Mouse (Mus musculus) hindbrain, embryonic 15.5 days (tissue): ENCODE measurements around the gene Bean1. TPM values are rescaled to one million over a fixed set of nuclear protein-coding genes. Genes with fewer than 3 reads are reported as not detected.

ENCODE experiments used
- ATAC-seq: fragments of 200-750 bp; cut with Nextera tagmentation; 2 replicates; pipeline ENCODE4 v1.8.0; 2017; ENCODE audit warnings: low read depth, moderate number of reproducible peaks, moderate TSS enrichment; ENCODE audit not compliant: low FRiP score
- H3K27ac ChIP-seq: fragments of 300-500 bp; sonication (generic); replicated peaks from 2 replicates; pipeline ENCODE4 v1.5.1; 2015; ENCODE audit warnings: mild to moderate bottlenecking, inconsistent platforms
- H3K27me3 ChIP-seq: fragments of 300-500 bp; sonication (generic); 2 replicates; pipeline ENCODE4 v1.6.1; 2015; ENCODE audit warnings: control low read depth, inconsistent platforms
- H3K36me3 ChIP-seq: fragments of 300-500 bp; sonication (generic); 2 replicates; pipeline ENCODE4 v1.6.1; 2015; ENCODE audit warnings: control low read depth, inconsistent platforms
- H3K4me1 ChIP-seq: fragments of 300-500 bp; sonication (generic); replicated peaks from 2 replicates; pipeline ENCODE4 v1.6.1; 2015; ENCODE audit warnings: control low read depth, inconsistent platforms
- H3K4me2 ChIP-seq: fragments of 300-500 bp; sonication (generic); 2 replicates; pipeline ENCODE4 v1.6.1; 2015; ENCODE audit warnings: moderate library complexity, mild to moderate bottlenecking, inconsistent platforms
- H3K4me3 ChIP-seq: fragments of 300-500 bp; sonication (generic); 2 replicates; pipeline ENCODE4 v1.5.1; 2015; ENCODE audit warnings: mild to moderate bottlenecking, inconsistent platforms
- H3K9ac ChIP-seq: fragments of 300-500 bp; sonication (generic); 2 replicates; pipeline ENCODE4 v1.6.1; 2015; ENCODE audit warnings: inconsistent platforms
- H3K9me3 ChIP-seq: fragments of 300-500 bp; sonication (generic); 2 replicates; pipeline ENCODE4 v1.6.1; 2016; ENCODE audit warnings: control low read depth, inconsistent platforms
- WGBS: fragments of 180-500 bp; shearing (Covaris S2); methylation state at CpG from one replicate; pipeline ENCODE4 v1.1.7; 2015; 5-methylcytosine and 5-hydroxymethylcytosine counted together
- polyA plus RNA-seq: library from polyadenylated mRNA; unstranded; fragments of >200 nt; fragmentation: Nextera tagmentation; extraction: Ambion mirVana; gene quantifications from 2 replicates; pipeline ENCODE4 v1.2.1, GENCODE M21; 2015

Gene Bean1
- polyA plus RNA-seq, 1 experiment from 2014 or later, result 7.4 TPM

GRCm38 (mm10) chr8:104142415-104142814, 27.8 kb upstream of the Bean1 start:
- H3K4me3 ChIP-seq, result no peak overlapping the region
- WGBS, result 91% methylated on average over 25 of the region's 25 CpGs
- no peak for ATAC-seq

GRCm38 (mm10) chr8:104143379-104143778, 26.9 kb upstream of the Bean1 start:
- no peak for ATAC-seq

More at GRCm38 (mm10) chr8:104142415-104142814, 27.8 kb upstream of the Bean1 start:
- H3K27ac ChIP-seq, result no peak overlapping the region
- no peaks in the 10 kb centered on the region for H3K4me1 ChIP-seq
- H3K9me3 ChIP-seq, result no peaks in the 10 kb centered on the region
- no peak overlapping the region for H3K4me2 ChIP-seq
- no peak overlapping the region for H3K9ac ChIP-seq
- no peaks in the 10 kb centered on the region for H3K27me3 ChIP-seq
- H3K36me3 ChIP-seq, result no peaks in the 10 kb centered on the region

GRCm38 (mm10) chr8:104144434-104145216, 25.6 kb upstream of the Bean1 start:
- no peak overlapping the region for H3K27ac ChIP-seq
- H3K4me1 ChIP-seq, result no peaks in the 10 kb centered on the region
- no peaks in the 10 kb centered on the region for H3K36me3 ChIP-seq
- no peak overlapping the region for H3K9ac ChIP-seq
- no peak for ATAC-seq
- H3K4me2 ChIP-seq, result no peak overlapping the region
- H3K27me3 ChIP-seq, result no peaks in the 10 kb centered on the region
- no peaks in the 10 kb centered on the region for H3K9me3 ChIP-seq
- no peak overlapping the region for H3K4me3 ChIP-seq
- 85% methylated on average over 13 of the region's 13 CpGs for WGBS

More at GRCm38 (mm10) chr8:104143379-104143778, 26.9 kb upstream of the Bean1 start:
- Histone ChIP-seq H3K4me3 (no peak overlapping the region), H3K27ac (no peak overlapping the region), H3K4me1 (no peaks in the 10 kb centered on the region), H3K27me3 (no peaks in the 10 kb centered on the region), H3K36me3 (no peaks in the 10 kb centered on the region), H3K9ac (no peak overlapping the region), H3K9me3 (no peaks in the 10 kb centered on the region), H3K4me2 (no peak overlapping the region)
- 87% methylated on average over 4 of the region's 4 CpGs for WGBS

GRCm38 (mm10) chr8:104145981-104146689, 24.1 kb upstream of the Bean1 start:
- Histone ChIP-seq H3K9ac (no peak overlapping the region), H3K9me3 (no peaks in the 10 kb centered on the region), H3K36me3 (no peaks in the 10 kb centered on the region), H3K4me2 (no peak overlapping the region), H3K27me3 (no peaks in the 10 kb centered on the region), H3K4me3 (no peak overlapping the region), H3K27ac (no peak overlapping the region), H3K4me1 (no peaks in the 10 kb centered on the region)
- peak; percentile 89 for ATAC-seq
- 36% methylated on average over 15 of the region's 15 CpGs for WGBS

GRCm38 (mm10) chr8:104146717-104147494, 23.3 kb upstream of the Bean1 start:
- Histone ChIP-seq H3K27ac (no peak overlapping the region), H3K9ac (no peak overlapping the region), H3K4me1 (no peaks in the 10 kb centered on the region), H3K4me3 (no peak overlapping the region), H3K36me3 (no peaks in the 10 kb centered on the region), H3K27me3 (no peaks in the 10 kb centered on the region), H3K4me2 (no peak overlapping the region), H3K9me3 (no peaks in the 10 kb centered on the region)
- peak; percentile 36; the same call in 1 of the 2 replicates for ATAC-seq
- 91% methylated on average over 15 of the region's 15 CpGs for WGBS

GRCm38 (mm10) chr8:104147947-104148346, 22.3 kb upstream of the Bean1 start:
- Histone ChIP-seq H3K36me3 (no peaks in the 10 kb centered on the region), H3K4me3 (no peak overlapping the region), H3K27ac (no peak overlapping the region), H3K9me3 (no peaks in the 10 kb centered on the region), H3K4me2 (no peak overlapping the region), H3K9ac (no peak overlapping the region), H3K27me3 (no peaks in the 10 kb centered on the region), H3K4me1 (no peaks in the 10 kb centered on the region)
- ATAC-seq, result no peak
- WGBS, result 93% methylated on average over 2 of the region's 2 CpGs

GRCm38 (mm10) chr8:104160731-104161130, 9.5 kb upstream of the Bean1 start:
- Histone ChIP-seq H3K27me3 (no peaks in the 10 kb centered on the region), H3K4me1 (no peaks in the 10 kb centered on the region), H3K4me2 (no peak overlapping the region), H3K27ac (no peak overlapping the region), H3K9me3 (no peaks in the 10 kb centered on the region), H3K9ac (no peak overlapping the region), H3K4me3 (no peak overlapping the region), H3K36me3 (no peaks in the 10 kb centered on the region)
- no peak for ATAC-seq
- 74% methylated on average over 5 of the region's 5 CpGs for WGBS

GRCm38 (mm10) chr8:104169461-104169860, 781 bp upstream of the Bean1 start:
- Histone ChIP-seq H3K27ac (no peak overlapping the region), H3K27me3 (peaks cover 9% of the 10 kb centered on the region; the same call in 1 of the 2 replicates), H3K4me1 (peaks cover 15% of the 10 kb centered on the region), H3K9ac (no peak overlapping the region), H3K36me3 (no peaks in the 10 kb centered on the region), H3K4me3 (no peak overlapping the region), H3K4me2 (no peak overlapping the region), H3K9me3 (no peaks in the 10 kb centered on the region)
- no peak for ATAC-seq
- 76% methylated on average over 3 of the region's 3 CpGs for WGBS

- Histone ChIP-seq H3K4me2 (peak overlapping the region; percentile 94), H3K9ac (peak overlapping the region; percentile 80), H3K27ac (peak overlapping the region; percentile 64), H3K27me3 (peaks cover 12% of the 10 kb centered on the region; the same call in 1 of the 2 replicates), H3K4me3 (peak overlapping the region; percentile 77), H3K4me1 (peaks cover 15% of the 10 kb centered on the region), H3K36me3 (no peaks in the 10 kb centered on the region), H3K9me3 (no peaks in the 10 kb centered on the region)
- ATAC-seq, result peak; percentile 43
- WGBS, result 4% methylated on average over 32 of the region's 32 CpGs
Measured at GRCm38 (mm10) chr8:104171050-104171620, 893 bp downstream of the Bean1 start.

GRCm38 (mm10) chr8:104172420-104172819, 2.2 kb downstream of the Bean1 start:
- Histone ChIP-seq H3K4me2 (no peak overlapping the region), H3K27me3 (peaks cover 12% of the 10 kb centered on the region; the same call in 1 of the 2 replicates), H3K4me1 (peaks cover 15% of the 10 kb centered on the region), H3K9me3 (no peaks in the 10 kb centered on the region), H3K36me3 (no peaks in the 10 kb centered on the region), H3K4me3 (no peak overlapping the region), H3K9ac (no peak overlapping the region), H3K27ac (no peak overlapping the region)
- WGBS, result 96% methylated on average over 6 of the region's 6 CpGs
- ATAC-seq, result no peak

- no peak overlapping the region for H3K4me2 ChIP-seq
- peaks cover 7% of the 10 kb centered on the region for H3K4me1 ChIP-seq
- H3K4me3 ChIP-seq, result no peak overlapping the region
- no peaks in the 10 kb centered on the region for H3K36me3 ChIP-seq
- peaks cover 12% of the 10 kb centered on the region; the same call in 1 of the 2 replicates for H3K27me3 ChIP-seq
- WGBS, result 78% methylated on average over 8 of the region's 8 CpGs
- H3K9me3 ChIP-seq, result no peaks in the 10 kb centered on the region
- no peak overlapping the region for H3K9ac ChIP-seq
- no peak for ATAC-seq
- no peak overlapping the region for H3K27ac ChIP-seq
Measured at GRCm38 (mm10) chr8:104175848-104176527, 5.7 kb downstream of the Bean1 start.
